Mouse (Mus musculus): Measurements from ENCODE around the gene Tanc2. TPM values are rescaled to one million over a fixed set of nuclear protein-coding genes. Genes with fewer than 3 reads are reported as not detected.
A peak's percentile ranks its signal among the peaks of the same experiment; 100 is the strongest.

The Tanc2 gene
- total and polyA plus RNA-seq, 2 experiments from 2014 or later = 37.3 to 136 TPM

GRCm38 (mm10) chr11:105921275-105921674, 331.5 kb downstream of the Tanc2 start:
- no peak for TF ChIP-seq CTCF (IDR thresholded peaks at IDR 0.05)
- Histone ChIP-seq H3K4me3 (ENCODE audit: low read depth, low read length) (no peak overlapping the region), H3K4me2 (ENCODE audit: low read depth, low read length, poor library complexity, severe bottlenecking) (no peak overlapping the region), H3K4me1 (ENCODE audit: insufficient read depth, low read length) (no peaks in the 10 kb centered on the region), H3K27ac (ENCODE audit: low read depth, low read length) (no peak overlapping the region), H3K9me3 (ENCODE audit: low read length) (no peaks in the 10 kb centered on the region), H3K9ac (replicated peaks; ENCODE audit: low read length, poor library complexity, severe bottlenecking) (no peak overlapping the region), H3K36me3 (ENCODE audit: insufficient read depth, low read length) (peaks cover 59% of the 10 kb centered on the region), H3K27me3 (ENCODE audit: insufficient read depth, low read length) (no peaks in the 10 kb centered on the region)
- DNase-seq (ENCODE audit: low spot score) (no peak), ATAC-seq (ENCODE audit: low FRiP score) (no peak)
- WGBS = 86% methylated on average over 5 of the region's 5 CpGs

DNA sequence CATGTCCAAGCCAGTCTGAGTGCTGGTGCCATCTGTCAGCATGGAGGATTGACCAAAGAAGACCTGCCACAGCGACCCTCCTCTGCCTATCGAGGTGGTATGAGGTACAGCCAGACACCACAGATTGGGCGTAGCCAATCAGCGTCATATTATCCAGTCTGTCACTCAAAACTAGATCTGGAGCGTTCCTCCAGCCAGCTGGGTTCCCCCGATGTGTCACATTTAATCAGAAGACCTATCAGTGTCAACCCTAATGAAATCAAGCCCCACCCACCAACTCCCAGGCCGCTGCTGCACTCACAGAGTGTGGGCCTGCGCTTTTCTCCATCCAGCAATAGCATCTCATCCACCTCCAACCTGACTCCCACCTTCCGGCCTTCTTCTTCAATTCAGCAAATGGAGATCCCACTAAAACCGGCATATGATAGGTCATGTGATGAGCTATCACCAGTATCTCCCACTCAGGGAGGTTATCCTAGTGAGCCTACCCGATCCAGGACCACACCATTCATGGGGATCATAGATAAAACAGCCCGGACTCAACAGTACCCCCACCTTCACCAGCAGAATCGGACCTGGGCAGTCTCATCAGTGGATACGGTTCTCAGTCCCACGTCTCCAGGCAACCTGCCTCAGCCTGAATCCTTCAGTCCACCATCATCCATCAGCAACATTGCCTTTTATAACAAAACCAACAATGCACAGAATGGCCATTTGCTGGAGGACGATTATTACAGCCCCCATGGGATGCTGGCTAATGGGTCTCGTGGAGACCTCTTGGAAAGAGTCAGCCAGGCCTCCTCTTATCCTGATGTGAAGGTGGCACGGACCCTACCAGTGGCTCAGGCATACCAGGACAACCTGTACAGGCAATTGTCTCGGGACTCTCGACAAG, 333.2 kb downstream of the Tanc2 start:
- Histone ChIP-seq H3K27ac (ENCODE audit: low read depth, low read length) (no peak overlapping the region), H3K9me3 (ENCODE audit: low read length) (no peaks in the 10 kb centered on the region), H3K27me3 (ENCODE audit: insufficient read depth, low read length) (no peaks in the 10 kb centered on the region), H3K9ac (replicated peaks; ENCODE audit: low read length, poor library complexity, severe bottlenecking) (no peak overlapping the region), H3K4me3 (ENCODE audit: low read depth, low read length) (no peak overlapping the region), H3K4me2 (ENCODE audit: low read depth, low read length, poor library complexity, severe bottlenecking) (no peak overlapping the region), H3K36me3 (ENCODE audit: insufficient read depth, low read length) (peaks cover 50% of the 10 kb centered on the region), H3K4me1 (ENCODE audit: insufficient read depth, low read length) (no peaks in the 10 kb centered on the region)
- ATAC-seq (ENCODE audit: low FRiP score) (no peak), DNase-seq (ENCODE audit: low spot score) (no peak)
- no peak for TF ChIP-seq CTCF (IDR thresholded peaks at IDR 0.05)
- WGBS = 85% methylated on average over 20 of the region's 20 CpGs

GRCm38 (mm10) chr11:105927065-105928030, 337.6 kb downstream of the Tanc2 start:
- Histone ChIP-seq H3K4me1 (ENCODE audit: insufficient read depth, low read length) (no peaks in the 10 kb centered on the region), H3K9ac (replicated peaks; ENCODE audit: low read length, poor library complexity, severe bottlenecking) (no peak overlapping the region), H3K4me2 (ENCODE audit: low read depth, low read length, poor library complexity, severe bottlenecking) (no peak overlapping the region), H3K9me3 (ENCODE audit: low read length) (no peaks in the 10 kb centered on the region), H3K4me3 (ENCODE audit: low read depth, low read length) (no peak overlapping the region), H3K36me3 (ENCODE audit: insufficient read depth, low read length) (peaks cover 28% of the 10 kb centered on the region; the same call in 1 of the 2 replicates), H3K27me3 (ENCODE audit: insufficient read depth, low read length) (no peaks in the 10 kb centered on the region), H3K27ac (ENCODE audit: low read depth, low read length) (0 out of 2 replicates have a peak overlapping the region, but pooled peaks have one; percentile 38)
- peak; percentile 83 for ATAC-seq (ENCODE audit: low FRiP score)
- TF ChIP-seq CTCF (IDR thresholded peaks at IDR 0.05) = peak; percentile 96
- WGBS = 52% methylated on average over 14 of the region's 14 CpGs
- peak; percentile 87 for DNase-seq (ENCODE audit: low spot score)

DNA sequence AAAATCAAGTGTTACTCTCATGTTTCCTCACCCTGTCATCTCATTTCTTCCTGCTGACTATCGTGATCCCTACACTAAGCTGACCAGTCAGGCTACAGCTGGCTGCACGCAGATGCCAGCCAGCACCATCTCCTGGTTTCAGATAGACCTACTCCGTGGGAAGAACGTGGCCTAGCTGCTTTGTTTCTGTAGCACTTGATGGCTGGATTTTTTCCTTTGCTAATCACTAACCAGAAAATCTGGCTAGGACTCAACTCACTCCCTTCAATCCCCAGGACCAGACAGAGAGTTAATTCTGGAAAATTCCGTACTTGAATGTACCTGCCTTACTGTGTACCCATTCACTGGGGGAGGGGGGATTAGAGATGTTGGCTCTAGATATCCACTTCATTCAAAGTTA, 338.4 kb downstream of the Tanc2 start:
- Histone ChIP-seq H3K27me3 (ENCODE audit: insufficient read depth, low read length) (no peaks in the 10 kb centered on the region), H3K9ac (replicated peaks; ENCODE audit: low read length, poor library complexity, severe bottlenecking) (no peak overlapping the region), H3K9me3 (ENCODE audit: low read length) (no peaks in the 10 kb centered on the region), H3K4me2 (ENCODE audit: low read depth, low read length, poor library complexity, severe bottlenecking) (no peak overlapping the region), H3K4me1 (ENCODE audit: insufficient read depth, low read length) (no peaks in the 10 kb centered on the region), H3K27ac (ENCODE audit: low read depth, low read length) (no peak overlapping the region), H3K4me3 (ENCODE audit: low read depth, low read length) (no peak overlapping the region), H3K36me3 (ENCODE audit: insufficient read depth, low read length) (peaks cover 21% of the 10 kb centered on the region; the same call in 1 of the 2 replicates)
- ATAC-seq (ENCODE audit: low FRiP score) (no peak), DNase-seq (ENCODE audit: low spot score) (no peak)
- TF ChIP-seq CTCF (IDR thresholded peaks at IDR 0.05) = no peak
- 51% methylated on average over 5 of the region's 5 CpGs for WGBS

DNA sequence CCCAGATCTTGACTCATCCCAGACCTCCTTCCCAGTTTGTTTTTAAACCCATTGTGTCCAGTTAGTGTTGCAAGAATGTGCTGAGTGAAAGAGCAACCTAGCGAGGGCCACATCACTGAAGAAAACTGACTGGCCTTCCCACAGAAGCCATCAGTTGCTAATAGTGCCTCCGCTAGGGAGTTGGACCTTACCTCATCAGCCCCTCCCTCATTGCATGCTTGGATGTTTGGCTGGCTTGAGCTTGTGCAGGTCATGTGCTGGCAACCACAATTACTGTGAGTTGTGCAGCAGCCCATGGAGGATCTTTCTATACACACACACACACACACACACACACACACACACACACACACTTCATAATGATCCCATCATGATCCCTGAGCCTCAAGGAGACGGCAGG, 341.6 kb downstream of the Tanc2 start:
- Histone ChIP-seq H3K27me3 (ENCODE audit: insufficient read depth, low read length) (no peaks in the 10 kb centered on the region), H3K4me2 (ENCODE audit: low read depth, low read length, poor library complexity, severe bottlenecking) (no peak overlapping the region), H3K4me1 (ENCODE audit: insufficient read depth, low read length) (no peaks in the 10 kb centered on the region), H3K9me3 (ENCODE audit: low read length) (no peaks in the 10 kb centered on the region), H3K9ac (replicated peaks; ENCODE audit: low read length, poor library complexity, severe bottlenecking) (no peak overlapping the region), H3K27ac (ENCODE audit: low read depth, low read length) (no peak overlapping the region), H3K4me3 (ENCODE audit: low read depth, low read length) (no peak overlapping the region), H3K36me3 (ENCODE audit: insufficient read depth, low read length) (peaks cover 22% of the 10 kb centered on the region; the same call in 1 of the 2 replicates)
- no peak for ATAC-seq (ENCODE audit: low FRiP score)
- no peak for DNase-seq (ENCODE audit: low spot score)
- no peak for TF ChIP-seq CTCF (IDR thresholded peaks at IDR 0.05)
- 83% methylated on average over 3 of the region's 3 CpGs for WGBS
